In the genomic region with DNA sequence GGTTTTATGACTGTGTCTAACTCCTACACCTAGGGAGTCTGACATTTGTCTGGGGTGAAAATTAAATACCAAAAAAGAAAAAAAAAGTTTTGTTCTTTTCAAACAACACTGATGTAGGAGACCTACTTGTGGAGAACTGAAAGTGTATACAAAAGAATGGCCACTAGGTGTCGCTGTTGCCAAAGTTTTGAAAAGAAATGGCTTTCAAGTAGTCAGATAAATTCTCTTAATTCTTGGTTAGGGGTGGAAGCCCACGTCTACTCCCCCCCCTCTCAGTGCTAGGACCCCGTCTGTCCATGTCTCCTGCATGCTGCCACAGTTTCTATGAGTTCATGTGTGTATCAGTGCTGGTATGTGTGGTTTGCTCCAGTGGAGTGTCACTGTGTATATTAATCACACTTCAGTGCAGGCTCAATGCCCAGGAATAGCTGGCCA, we compare ENCODE assay signal across 8 mouse cellular contexts.
DNase-seq lines count a peak whose midpoint lies in the region; ATAC-seq lines count a peak whose summit lies in the region.
"Had no signal": no experiment of that assay in that cellular context is flagged by ENCODE, and none has a peak within 500 bp of the region (broad histone marks: within the 10 kb centered on the region; RNA-seq: fewer than 3 reads in every experiment).

No protein-coding gene starts in this region.

- H3K36me3 ChIP-seq in kidney, embryonic 14.5 days (ENCODE audit: control insufficient read depth, insufficient read depth, low read length), result no peaks in the 10 kb centered on the region
- no peaks in the 10 kb centered on the region for H3K36me3 ChIP-seq in lung, embryonic 15.5 days
- H3K36me3 ChIP-seq: limb, embryonic 12.5 days had no signal

- 0% methylated on average over 3 of the region's 3 CpGs for WGBS in kidney, embryonic 14.5 days
- under 1% methylated on average over 3 of the region's 3 CpGs for WGBS in lung, embryonic 15.5 days

- no peaks in the 10 kb centered on the region for H3K9me3 ChIP-seq in kidney, embryonic 14.5 days (ENCODE audit: control insufficient read depth, low read length)
- H3K9me3 ChIP-seq in lung, embryonic 15.5 days, result no peaks in the 10 kb centered on the region
- H3K9me3 ChIP-seq: limb, embryonic 12.5 days had no signal

- no peak overlapping the region for H3K9ac ChIP-seq in kidney, embryonic 14.5 days (ENCODE audit: low read depth, low read length)
- no peak overlapping the region for H3K9ac ChIP-seq in lung, embryonic 15.5 days
- H3K9ac ChIP-seq: limb, embryonic 12.5 days had no signal

- H3K4me1 ChIP-seq in kidney, embryonic 14.5 days (ENCODE audit: control insufficient read depth, insufficient read depth, low read length), result no peaks in the 10 kb centered on the region
- H3K4me1 ChIP-seq in lung, embryonic 15.5 days, result peaks cover 11% of the 10 kb centered on the region; the same call in 1 of the 2 replicates
- H3K4me1 ChIP-seq: limb, embryonic 12.5 days had no signal

- H3K4me3 ChIP-seq in kidney, embryonic 14.5 days (ENCODE audit: low read length), result no peak overlapping the region
- no peak overlapping the region for H3K4me3 ChIP-seq in lung, embryonic 15.5 days
- H3K4me3 ChIP-seq: limb, embryonic 12.5 days had no signal

- H3K27me3 ChIP-seq in kidney, embryonic 14.5 days (ENCODE audit: control insufficient read depth, insufficient read depth, low read length), result no peaks in the 10 kb centered on the region
- no peaks in the 10 kb centered on the region for H3K27me3 ChIP-seq in lung, embryonic 15.5 days
- H3K27me3 ChIP-seq: limb, embryonic 12.5 days had no signal

- 0 out of 2 replicates have a peak, but pooled peaks have one; percentile 39 for ATAC-seq in kidney, embryonic 14.5 days (ENCODE audit: low FRiP score, low TSS enrichment)
- peak; percentile 56 for ATAC-seq in lung, embryonic 15.5 days (ENCODE audit: borderline replicate concordance, extremely low read depth, low FRiP score, low TSS enrichment)

- no peak overlapping the region for H3K4me2 ChIP-seq in kidney, embryonic 14.5 days (replicated peaks; ENCODE audit: low read depth, low read length)
- peak overlapping the region; percentile 37; the same call in 1 of the 2 replicates for H3K4me2 ChIP-seq in lung, embryonic 15.5 days
- H3K4me2 ChIP-seq: limb, embryonic 12.5 days had no signal

- DNase-seq in B cell, adult 2 months, result peak; percentile 73 to 78
- DNase-seq in ES-CJ7 (ENCODE audit: low read depth, low spot score), result peak; percentile 85
- peak; percentile 80 for DNase-seq in cerebellum, adult 8-10 months
- DNase-seq in frontal cortex, postnatal 36 days (ENCODE audit: low spot score in 2 of 2), result peak; percentile 65 to 83
- peak; percentile 91 for DNase-seq in retina, embryonic 14.5 days (ENCODE audit: low spot score)

- no peak overlapping the region for H3K27ac ChIP-seq in kidney, embryonic 14.5 days (ENCODE audit: low read depth, low read length)
- no peak overlapping the region for H3K27ac ChIP-seq in lung, embryonic 15.5 days
- H3K27ac ChIP-seq: limb, embryonic 12.5 days had no signal
